Mouse (Mus musculus) activated CD4-positive, CD25-positive, alpha-beta regulatory T cell (primary cell): ENCODE data around the gene Ccdc103. TPM values are rescaled to one million over a fixed set of nuclear protein-coding genes. Genes with fewer than 3 reads are reported as not detected.

Source experiments
- polyA plus RNA-seq, 2 experiments: library from polyadenylated mRNA; unstranded; fragments of 100-300 nt; shearing (Covaris generic); gene quantifications; one replicate each; pipeline ENCODE4 v1.2.1; 2017

The Ccdc103 gene
- not detected for polyA plus RNA-seq

GRCm38 (mm10) chr11:102880585-102881313 is at the start of gene Ccdc103, which contains the start of gene Eftud2:
Ccdc103 (plus strand) TSS chr11:102881204.
Eftud2 (minus strand) TSS chr11:102880985.

GRCm38 (mm10) chr11:102835549-102835948 is 45.5 kb upstream of the Ccdc103 start, which contains the start of gene Higd1b:
Higd1b (plus strand) TSS chr11:102835849.

GRCm38 (mm10) chr11:102884616-102885219 is 3.7 kb downstream of the Ccdc103 start, which contains the start of gene Fam187a:
Fam187a (plus strand) TSS chr11:102885169.

GRCm38 (mm10) chr11:102900763-102901162 is 19.8 kb downstream of the Ccdc103 start, which contains the start of gene Gfap:
Gfap (minus strand) TSS chr11:102900912.

GRCm38 (mm10) chr11:102924557-102925350 is 43.8 kb downstream of the Ccdc103 start, which contains the start of gene Kif18b:
Kif18b (minus strand) TSS chr11:102925124.

Other genes with a start within 250 kb of the Ccdc103 start
- under 1 TPM in 1 of 2 experiments, not detected in 1; 0.04 TPM for gene Meioc, start 217.5 kb upstream of the Ccdc103 start, polyA plus RNA-seq
- gene Ccdc43, start 183.4 kb upstream of the Ccdc103 start, polyA plus RNA-seq: 10 to 100 TPM; 27.5 to 30.7 TPM
- not detected for gene Adam11, start 119.8 kb upstream of the Ccdc103 start, polyA plus RNA-seq
- gene Gjc1, start 61.5 kb upstream of the Ccdc103 start, polyA plus RNA-seq: under 1 TPM in 1 of 2 experiments, not detected in 1; 0.26 TPM
- gene Higd1b, start 45.4 kb upstream of the Ccdc103 start, polyA plus RNA-seq: not detected
- 100 to 1,000 TPM; 131 to 153 TPM for gene Eftud2, start 219 bp upstream of the Ccdc103 start, polyA plus RNA-seq
- not detected for gene Fam187a, start 4.0 kb downstream of the Ccdc103 start, polyA plus RNA-seq
- not detected for gene Gfap, start 19.7 kb downstream of the Ccdc103 start, polyA plus RNA-seq
- 1 to 10 TPM; 3.9 to 8.1 TPM for gene Kif18b, start 43.9 kb downstream of the Ccdc103 start, polyA plus RNA-seq
- gene C1ql1, start 65.5 kb downstream of the Ccdc103 start, polyA plus RNA-seq: not detected
- gene Nmt1, start 147.0 kb downstream of the Ccdc103 start, polyA plus RNA-seq: 10 to 100 TPM; 64.6 to 71.5 TPM
- gene Dcakd, start 147.1 kb downstream of the Ccdc103 start, polyA plus RNA-seq: 10 to 100 TPM; 25.1 to 25.4 TPM
- under 1 TPM in 1 of 2 experiments, not detected in 1; 0.45 TPM for gene Plcd3, start 220.5 kb downstream of the Ccdc103 start, polyA plus RNA-seq
- gene Acbd4, start 220.5 kb downstream of the Ccdc103 start, polyA plus RNA-seq: 10 to 100 TPM; 41.4 to 49.3 TPM
- gene Hexim1, start 235.0 kb downstream of the Ccdc103 start, polyA plus RNA-seq: 1 to 10 TPM; 5.2 to 5.4 TPM